Mouse (Mus musculus): ENCODE data around the gene Ehd1. TPM values are rescaled to one million over a fixed set of nuclear protein-coding genes. Genes with fewer than 3 reads are reported as not detected.

Ehd1 gene
- polyA plus RNA-seq, 1 experiment: 433 TPM

DNA sequence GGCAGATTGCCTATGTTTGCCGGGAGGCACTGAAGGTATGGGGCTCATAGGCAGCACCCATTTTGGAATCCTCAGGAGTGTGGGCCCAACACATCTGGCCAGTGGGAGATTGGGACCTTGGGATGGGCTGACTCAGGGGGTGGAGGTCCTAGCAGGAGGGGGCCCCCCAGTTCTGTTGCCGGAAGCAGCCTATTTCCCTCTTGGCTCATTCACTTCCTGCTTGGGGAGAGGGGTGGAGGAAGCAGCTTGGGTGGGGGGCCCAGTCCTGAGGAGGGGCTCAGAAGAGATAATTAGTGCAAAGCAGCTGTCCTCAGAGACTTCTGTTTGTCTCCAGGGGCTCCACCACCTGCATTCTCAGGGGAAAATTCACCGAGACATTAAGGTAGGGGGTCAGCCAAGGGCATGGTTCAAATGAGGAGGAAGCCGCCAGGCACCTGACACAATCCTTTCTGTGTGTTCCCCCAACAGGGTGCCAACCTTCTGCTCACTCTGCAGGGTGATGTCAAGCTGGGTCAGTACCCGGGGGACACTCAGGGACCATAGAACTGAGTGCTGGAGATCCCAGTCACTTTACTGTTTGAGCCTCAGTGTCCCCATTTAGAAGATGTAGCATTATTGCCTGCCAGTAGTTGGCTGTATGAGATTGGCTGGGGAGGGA is 65.9 kb downstream of the Ehd1 start:
- H3K36me3 ChIP-seq (ENCODE audit: control insufficient read depth, insufficient read depth): peaks cover 21% of the 10 kb centered on the region
- H3K27me3 ChIP-seq (ENCODE audit: control insufficient read depth, insufficient read depth, insufficient read length): no peaks in the 10 kb centered on the region
- no peak overlapping the region for H3ac ChIP-seq (ENCODE audit: control insufficient read depth, insufficient read length)
- TF ChIP-seq MAX (IDR thresholded peaks at IDR 0.05; ENCODE audit: low read depth) (no peak), POLR2AphosphoS2 (IDR thresholded peaks at IDR 0.05; ENCODE audit: insufficient read length, low read depth) (no peak), TCF3 (IDR thresholded peaks at IDR 0.05; ENCODE audit: insufficient read length, low read depth) (no peak), MYOD1 (IDR thresholded peaks at IDR 0.05; ENCODE audit: control insufficient read depth in 1 of 3, insufficient read length in 2 of 3, low read depth in 2 of 3) (no peak), E2F4 (IDR thresholded peaks at IDR 0.05; ENCODE audit: insufficient read depth) (no peak), POLR2A (IDR thresholded peaks at IDR 0.05; ENCODE audit: insufficient read length, low read depth) (no peak), MYOG (IDR thresholded peaks at IDR 0.05; ENCODE audit: control insufficient read depth in 1 of 3, insufficient read depth in 1 of 3, insufficient read length in 2 of 3, low read depth in 2 of 3) (no peak), CEBPB (IDR thresholded peaks at IDR 0.05; ENCODE audit: insufficient read depth, poor library complexity, severe bottlenecking) (no peak), USF1 (IDR thresholded peaks at IDR 0.05; ENCODE audit: low read depth) (no peak), TCF12 (IDR thresholded peaks at IDR 0.05; ENCODE audit: insufficient read depth, poor library complexity, severe bottlenecking) (no peak), REST (IDR thresholded peaks at IDR 0.05; ENCODE audit: insufficient read depth, insufficient read length) (no peak)
- H3K79me2 ChIP-seq (ENCODE audit: control insufficient read depth, insufficient read depth): no peaks in the 10 kb centered on the region
- H3K4me2 ChIP-seq (ENCODE audit: low read depth): no peak overlapping the region
- H3K4me3 ChIP-seq: peak overlapping the region; percentile 22

DNA sequence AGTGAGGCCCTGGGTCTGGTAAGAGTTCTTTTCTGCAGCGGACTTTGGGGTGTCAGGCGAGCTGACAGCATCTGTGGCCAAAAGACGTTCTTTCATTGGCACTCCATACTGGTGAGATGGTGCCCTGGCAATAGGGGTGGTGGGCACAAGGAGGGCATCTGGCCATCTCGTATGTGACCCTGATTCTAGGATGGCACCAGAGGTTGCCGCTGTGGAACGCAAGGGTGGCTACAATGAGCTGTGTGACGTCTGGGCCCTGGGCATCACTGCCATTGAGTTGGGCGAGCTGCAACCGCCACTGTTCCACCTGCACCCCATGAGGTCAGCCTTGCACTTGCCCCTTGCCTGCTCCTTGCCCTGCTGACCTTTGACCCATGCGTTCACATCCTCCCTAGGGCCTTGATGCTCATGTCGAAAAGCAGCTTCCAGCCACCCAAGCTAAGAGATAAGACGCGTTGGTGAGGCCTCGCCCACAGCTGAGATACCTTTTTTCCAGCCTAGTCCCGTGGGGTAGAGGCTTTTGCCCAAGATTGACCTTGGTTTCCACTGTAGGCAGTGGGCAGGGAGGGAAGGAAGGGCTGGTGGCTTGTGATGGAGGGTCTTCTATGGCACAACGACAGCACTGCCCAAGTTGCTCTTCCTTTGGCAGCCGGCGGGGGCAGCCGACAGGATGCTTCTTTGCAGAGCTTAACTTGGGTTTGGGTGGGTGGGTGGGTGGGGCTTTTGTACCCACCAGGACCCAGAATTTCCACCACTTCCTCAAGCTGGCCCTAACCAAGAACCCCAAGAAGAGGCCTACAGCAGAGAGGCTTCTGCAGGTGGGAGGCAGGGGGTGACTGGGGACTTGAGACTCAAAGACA is 66.8 kb downstream of the Ehd1 start:
- Histone ChIP-seq H3K27me3 (ENCODE audit: control insufficient read depth, insufficient read depth, insufficient read length) (no peaks in the 10 kb centered on the region), H3ac (ENCODE audit: control insufficient read depth, insufficient read length) (no peak overlapping the region), H3K79me2 (ENCODE audit: control insufficient read depth, insufficient read depth) (no peaks in the 10 kb centered on the region), H3K4me2 (ENCODE audit: low read depth) (no peak overlapping the region), H3K4me3 (no peak overlapping the region), H3K36me3 (ENCODE audit: control insufficient read depth, insufficient read depth) (peaks cover 14% of the 10 kb centered on the region)
- TF ChIP-seq TCF3 (IDR thresholded peaks at IDR 0.05; ENCODE audit: insufficient read length, low read depth): no peak
- no peak for TF ChIP-seq REST (IDR thresholded peaks at IDR 0.05; ENCODE audit: insufficient read depth, insufficient read length)
- no peak for TF ChIP-seq MYOD1 (IDR thresholded peaks at IDR 0.05; ENCODE audit: control insufficient read depth in 1 of 3, insufficient read length in 2 of 3, low read depth in 2 of 3)
- no peak for TF ChIP-seq TCF12 (IDR thresholded peaks at IDR 0.05; ENCODE audit: insufficient read depth, poor library complexity, severe bottlenecking)
- no peak for TF ChIP-seq MAX (IDR thresholded peaks at IDR 0.05; ENCODE audit: low read depth)

DNA sequence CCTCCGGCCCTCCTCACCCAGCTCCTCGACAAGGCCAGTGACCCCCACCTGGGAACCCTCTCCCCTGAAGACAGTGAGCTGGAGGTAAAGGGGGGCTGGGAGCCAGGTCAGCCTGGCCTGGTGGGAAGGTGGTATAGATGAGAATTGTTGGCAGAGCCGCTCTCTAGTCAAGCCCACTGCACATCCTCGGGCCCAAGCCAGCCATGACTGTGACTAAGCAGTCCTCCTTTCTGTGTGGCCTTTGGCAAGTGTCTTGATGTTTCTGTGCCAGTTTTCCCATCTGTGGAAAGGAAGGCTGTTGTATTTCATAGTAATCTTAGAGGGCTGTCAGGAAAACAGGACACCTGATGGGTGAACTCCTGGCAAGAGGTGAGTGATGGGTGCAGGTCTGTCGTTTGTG is 67.5 kb downstream of the Ehd1 start:
- no peak overlapping the region for H3K4me3 ChIP-seq
- H3K79me2 ChIP-seq (ENCODE audit: control insufficient read depth, insufficient read depth): no peaks in the 10 kb centered on the region
- H3ac ChIP-seq (ENCODE audit: control insufficient read depth, insufficient read length): no peak overlapping the region
- no peak overlapping the region for H3K4me2 ChIP-seq (ENCODE audit: low read depth)
- H3K36me3 ChIP-seq (ENCODE audit: control insufficient read depth, insufficient read depth): peaks cover 7% of the 10 kb centered on the region
- no peak for TF ChIP-seq E2F4 (IDR thresholded peaks at IDR 0.05; ENCODE audit: insufficient read depth)
- TF ChIP-seq CEBPB (IDR thresholded peaks at IDR 0.05; ENCODE audit: insufficient read depth, poor library complexity, severe bottlenecking): no peak
- no peak for TF ChIP-seq POLR2AphosphoS2 (IDR thresholded peaks at IDR 0.05; ENCODE audit: insufficient read length, low read depth)
- TF ChIP-seq TCF3 (IDR thresholded peaks at IDR 0.05; ENCODE audit: insufficient read length, low read depth): no peak
- TF ChIP-seq MAX (IDR thresholded peaks at IDR 0.05; ENCODE audit: low read depth): no peak
- TF ChIP-seq SRF (IDR thresholded peaks at IDR 0.05; ENCODE audit: control insufficient read depth, insufficient read length, low read depth): no peak
- no peak for TF ChIP-seq TCF12 (IDR thresholded peaks at IDR 0.05; ENCODE audit: insufficient read depth, poor library complexity, severe bottlenecking)
- no peak for TF ChIP-seq USF1 (IDR thresholded peaks at IDR 0.05; ENCODE audit: low read depth)
- no peak for TF ChIP-seq REST (IDR thresholded peaks at IDR 0.05; ENCODE audit: insufficient read depth, insufficient read length)
- TF ChIP-seq MYOG (IDR thresholded peaks at IDR 0.05; ENCODE audit: control insufficient read depth in 1 of 3, insufficient read depth in 1 of 3, insufficient read length in 2 of 3, low read depth in 2 of 3): no peak
- no peak for TF ChIP-seq MYOD1 (IDR thresholded peaks at IDR 0.05; ENCODE audit: control insufficient read depth in 1 of 3, insufficient read length in 2 of 3, low read depth in 2 of 3)
- TF ChIP-seq POLR2A (IDR thresholded peaks at IDR 0.05; ENCODE audit: insufficient read length, low read depth): no peak
- no peaks in the 10 kb centered on the region for H3K27me3 ChIP-seq (ENCODE audit: control insufficient read depth, insufficient read depth, insufficient read length)

DNA sequence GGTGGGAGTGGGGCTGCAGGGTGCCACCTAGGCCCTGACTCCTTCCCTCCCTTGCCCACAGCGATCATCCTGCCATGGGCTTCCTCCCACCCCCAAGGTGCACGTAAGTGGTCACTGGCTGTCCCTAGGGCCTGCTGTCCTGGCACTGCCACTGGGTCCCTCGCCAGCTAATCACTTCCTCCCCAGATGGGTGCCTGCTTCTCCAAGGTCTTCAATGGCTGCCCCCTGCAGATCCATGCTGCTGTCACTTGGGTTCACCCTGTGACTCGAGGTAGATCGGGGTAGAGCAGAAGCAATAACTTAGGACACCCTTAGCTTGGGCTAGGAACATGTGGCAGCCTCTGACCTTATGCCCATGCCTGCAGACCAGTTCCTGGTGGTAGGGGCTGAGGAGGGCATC is 69.5 kb downstream of the Ehd1 start:
- Histone ChIP-seq H3K36me3 (ENCODE audit: control insufficient read depth, insufficient read depth) (no peaks in the 10 kb centered on the region), H3K4me3 (no peak overlapping the region), H3K79me2 (ENCODE audit: control insufficient read depth, insufficient read depth) (no peaks in the 10 kb centered on the region), H3K27me3 (ENCODE audit: control insufficient read depth, insufficient read depth, insufficient read length) (no peaks in the 10 kb centered on the region), H3K4me2 (ENCODE audit: low read depth) (no peak overlapping the region), H3ac (ENCODE audit: control insufficient read depth, insufficient read length) (no peak overlapping the region)
- TF ChIP-seq SRF (IDR thresholded peaks at IDR 0.05; ENCODE audit: control insufficient read depth, insufficient read length, low read depth) (no peak), MAX (IDR thresholded peaks at IDR 0.05; ENCODE audit: low read depth) (no peak), MYOG (IDR thresholded peaks at IDR 0.05; ENCODE audit: control insufficient read depth in 1 of 3, insufficient read depth in 1 of 3, insufficient read length in 2 of 3, low read depth in 2 of 3) (no peak), TCF12 (IDR thresholded peaks at IDR 0.05; ENCODE audit: insufficient read depth, poor library complexity, severe bottlenecking) (no peak), USF1 (IDR thresholded peaks at IDR 0.05; ENCODE audit: low read depth) (no peak), CEBPB (IDR thresholded peaks at IDR 0.05; ENCODE audit: insufficient read depth, poor library complexity, severe bottlenecking) (no peak), E2F4 (IDR thresholded peaks at IDR 0.05; ENCODE audit: insufficient read depth) (no peak), POLR2A (IDR thresholded peaks at IDR 0.05; ENCODE audit: insufficient read length, low read depth) (no peak), REST (IDR thresholded peaks at IDR 0.05; ENCODE audit: insufficient read depth, insufficient read length) (no peak), POLR2AphosphoS2 (IDR thresholded peaks at IDR 0.05; ENCODE audit: insufficient read length, low read depth) (no peak), MYOD1 (IDR thresholded peaks at IDR 0.05; ENCODE audit: control insufficient read depth in 1 of 3, insufficient read length in 2 of 3, low read depth in 2 of 3) (no peak)

Data from myocyte (in vitro differentiated cells).